Mouse (Mus musculus): ENCODE data around the gene Filip1. TPM values are rescaled to one million over a fixed set of nuclear protein-coding genes. Genes with fewer than 3 reads are reported as not detected.

Gene Filip1
- total RNA-seq, 2 experiments from 2014 or later = 39.6 to 46.6 TPM

DNA sequence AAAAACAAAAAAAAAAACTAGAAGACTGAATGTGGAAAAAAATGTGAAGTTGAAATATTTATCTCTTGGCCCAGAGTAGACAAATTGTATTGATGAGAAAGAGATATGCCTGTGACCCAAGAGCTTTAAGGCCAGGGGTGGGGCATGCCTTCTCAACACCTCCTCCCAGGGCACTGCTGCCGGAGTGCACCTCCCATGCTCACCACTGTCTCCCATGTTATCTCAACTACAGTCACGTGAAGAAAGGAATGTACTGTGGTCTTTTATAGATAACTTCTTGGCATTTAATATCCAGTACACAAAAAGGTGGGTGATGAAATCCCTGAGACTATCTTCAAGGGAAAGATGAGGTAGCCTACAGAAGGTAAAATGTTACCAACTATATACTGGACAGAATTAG, 64.7 kb downstream of the Filip1 start:
- no peak for DNase-seq

DNA sequence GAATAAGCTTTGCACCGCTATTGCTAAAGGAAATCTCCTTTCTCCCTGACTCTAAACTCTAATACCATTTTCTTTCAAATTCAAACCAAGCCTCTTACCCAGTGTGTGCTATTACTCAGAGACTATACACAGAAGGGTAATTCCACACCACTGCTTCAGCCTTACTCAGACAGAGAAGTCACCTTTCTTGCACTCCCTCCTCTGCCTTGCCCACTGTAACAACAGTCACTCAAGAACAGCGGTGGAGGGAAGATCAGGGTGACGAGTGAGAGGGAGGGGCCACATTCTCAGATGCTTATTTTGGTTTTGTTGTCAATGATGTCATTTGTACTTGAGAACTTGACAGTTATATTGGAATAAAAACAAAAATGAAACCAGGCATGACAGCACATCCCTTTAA, 65.2 kb downstream of the Filip1 start:
- no peak for DNase-seq

DNA sequence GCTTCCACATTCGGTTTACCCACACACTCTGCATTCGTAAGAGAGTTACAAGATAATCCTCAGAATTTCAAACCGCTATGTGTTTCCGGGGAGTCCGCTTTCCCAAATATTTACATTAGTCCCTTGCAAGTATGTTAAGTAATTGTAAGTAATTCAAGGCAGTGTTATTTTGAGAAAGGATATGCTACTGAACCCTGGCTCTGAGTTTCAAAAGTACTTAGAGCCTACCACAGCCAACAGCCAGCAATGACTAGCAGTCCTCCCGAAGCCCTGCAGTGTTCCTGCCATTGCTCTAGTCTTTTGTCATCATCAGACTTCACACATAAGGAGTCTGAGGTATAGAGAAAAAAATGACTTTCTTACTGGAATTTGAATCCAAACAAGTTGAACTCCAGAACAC, 67.8 kb downstream of the Filip1 start:
- DNase-seq = no peak

DNA sequence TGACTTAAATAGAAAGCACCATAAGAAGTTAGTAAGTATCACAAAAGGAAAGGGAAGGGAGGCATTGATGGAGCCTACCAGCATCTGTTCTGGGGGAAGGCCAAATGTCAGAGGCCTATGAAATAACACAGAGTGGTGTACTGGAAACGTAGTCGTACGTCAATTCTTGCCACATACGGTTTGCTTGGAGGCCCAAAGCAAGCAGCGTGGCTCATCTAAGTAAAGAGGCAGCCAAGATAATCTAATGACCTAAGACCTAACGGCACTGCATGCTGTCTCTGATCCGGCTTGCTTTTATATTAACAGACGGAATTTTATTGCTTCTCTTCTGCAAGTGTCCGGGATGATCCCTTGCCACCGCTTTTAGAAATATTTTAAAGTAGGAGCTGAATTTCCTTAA, 68.7 kb downstream of the Filip1 start:
- DNase-seq = no peak

DNA sequence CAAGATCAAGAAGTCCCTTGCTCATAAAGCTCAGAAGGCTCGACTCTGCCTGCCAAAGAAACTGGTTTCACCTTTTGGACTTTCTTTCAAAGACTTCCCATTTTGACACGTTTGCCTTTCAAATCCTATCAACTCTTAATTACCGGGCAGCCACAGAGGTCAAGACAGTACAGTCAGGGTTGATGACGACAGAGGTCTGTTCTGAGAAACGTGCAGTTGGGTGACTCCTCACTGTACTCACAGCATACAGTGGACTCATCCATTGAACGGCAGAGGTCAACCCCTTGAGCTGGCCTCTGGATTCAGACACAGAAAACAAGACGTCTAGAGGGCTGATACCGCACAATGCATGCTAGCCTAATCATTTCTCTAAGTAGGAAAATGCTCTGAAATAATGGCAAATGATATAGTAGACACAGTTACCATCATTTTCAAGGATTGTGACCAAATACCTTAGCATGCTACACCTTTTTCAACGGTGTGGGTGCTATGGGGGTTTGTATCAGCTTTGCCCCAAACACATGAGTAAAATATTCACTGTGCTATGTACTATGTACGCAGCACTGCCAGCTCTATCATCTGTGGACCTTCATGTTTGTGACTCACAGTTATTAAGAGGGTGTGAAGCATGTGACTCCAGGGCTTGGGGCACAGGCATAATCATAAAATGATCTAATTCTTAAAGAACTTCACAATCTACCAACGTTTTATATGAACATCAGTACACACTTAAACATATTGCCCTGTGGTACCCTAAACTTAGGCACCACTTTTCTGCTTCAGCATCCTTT, 74.0 kb downstream of the Filip1 start:
- no peak for DNase-seq

DNA sequence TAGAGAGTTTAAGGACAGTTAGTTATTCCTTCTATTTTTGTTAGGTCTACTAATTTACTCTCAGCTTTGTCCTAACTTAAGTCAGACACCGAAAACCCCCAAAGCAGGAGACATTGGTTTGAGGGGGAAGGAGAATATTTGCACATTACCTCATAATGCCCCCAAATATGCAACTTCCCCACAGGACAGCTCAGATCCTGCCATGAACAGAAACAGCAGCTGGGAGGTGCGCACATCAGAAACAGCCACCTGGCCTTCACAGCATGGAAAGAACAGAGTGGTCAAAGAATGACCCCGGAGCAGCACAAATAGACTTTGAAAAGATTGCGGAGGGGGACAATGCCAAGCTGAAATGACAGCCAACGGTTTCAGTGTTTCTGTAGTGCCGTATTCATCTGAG, 75.1 kb downstream of the Filip1 start:
- no peak for DNase-seq

DNA sequence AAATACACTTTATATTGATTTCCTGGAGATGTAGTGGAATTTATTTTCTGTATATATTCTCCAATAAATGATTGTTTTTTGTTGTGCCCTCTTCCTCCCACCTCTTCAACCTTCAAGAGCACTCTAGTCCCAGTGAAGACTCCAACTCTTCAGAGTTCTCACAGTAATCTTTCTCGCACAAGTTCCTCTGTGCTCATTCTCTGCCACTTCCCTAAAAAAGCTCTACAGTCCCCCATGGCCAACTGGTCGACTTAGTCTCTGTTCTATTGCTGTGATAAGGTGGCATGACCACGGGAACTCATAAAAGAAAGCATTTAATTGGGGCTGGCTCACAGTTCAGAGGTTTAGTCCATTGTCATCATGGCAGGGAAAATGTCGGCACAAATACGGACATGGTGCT, 80.1 kb downstream of the Filip1 start:
- no peak for DNase-seq

DNA sequence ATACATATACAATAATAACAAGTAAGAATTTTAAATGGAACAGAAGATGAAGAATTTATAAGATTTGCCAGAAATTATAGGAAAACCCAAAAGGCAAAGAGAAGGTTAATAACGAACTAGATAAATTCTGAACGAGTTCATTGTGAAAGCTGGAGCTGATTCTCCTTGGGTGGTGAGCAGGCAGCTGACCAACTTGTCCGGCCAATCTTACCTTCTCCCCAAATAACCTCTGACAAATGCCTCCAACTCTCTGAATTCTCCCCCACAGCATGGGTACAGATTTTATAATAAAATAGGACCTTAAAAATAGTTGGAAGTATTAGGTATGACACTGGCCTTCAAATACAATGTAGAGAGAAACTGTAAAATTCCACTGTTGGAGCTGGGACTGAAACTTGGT, 84.6 kb downstream of the Filip1 start:
- DNase-seq = no peak

DNA sequence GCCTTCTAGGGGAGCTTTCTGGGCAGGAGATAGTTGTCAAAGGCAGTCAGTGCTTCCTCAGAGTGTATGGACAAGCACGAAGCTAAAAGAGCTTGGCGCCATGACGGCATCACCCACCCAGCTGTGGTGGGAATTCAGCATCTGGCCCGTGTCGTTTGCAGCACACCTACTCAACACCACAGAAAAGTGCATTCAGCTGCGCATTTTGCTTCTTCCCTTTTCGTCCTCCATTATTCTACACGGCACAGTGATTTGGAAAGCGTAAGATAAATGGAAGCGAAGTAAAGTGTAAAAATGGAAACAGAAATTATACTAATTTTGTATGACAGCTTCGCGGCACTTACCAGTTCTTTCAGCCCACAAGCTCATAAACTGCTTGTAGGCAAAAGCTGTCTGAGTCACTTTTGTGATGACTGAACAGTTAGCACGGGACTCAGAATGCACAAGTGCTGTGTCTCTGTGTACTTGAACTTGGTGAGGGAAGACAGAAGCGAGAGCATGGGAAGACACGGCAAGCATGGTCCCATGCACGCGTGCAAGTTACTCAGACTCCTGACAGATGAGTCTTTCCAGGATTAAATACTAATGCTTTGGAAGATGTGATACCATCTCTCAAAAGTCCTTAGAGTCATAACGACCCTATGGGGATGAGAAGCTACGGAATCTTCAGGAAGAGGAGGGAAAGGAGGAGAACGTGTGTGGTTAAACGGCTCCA, 85.3 kb downstream of the Filip1 start:
- no peak for DNase-seq

DNA sequence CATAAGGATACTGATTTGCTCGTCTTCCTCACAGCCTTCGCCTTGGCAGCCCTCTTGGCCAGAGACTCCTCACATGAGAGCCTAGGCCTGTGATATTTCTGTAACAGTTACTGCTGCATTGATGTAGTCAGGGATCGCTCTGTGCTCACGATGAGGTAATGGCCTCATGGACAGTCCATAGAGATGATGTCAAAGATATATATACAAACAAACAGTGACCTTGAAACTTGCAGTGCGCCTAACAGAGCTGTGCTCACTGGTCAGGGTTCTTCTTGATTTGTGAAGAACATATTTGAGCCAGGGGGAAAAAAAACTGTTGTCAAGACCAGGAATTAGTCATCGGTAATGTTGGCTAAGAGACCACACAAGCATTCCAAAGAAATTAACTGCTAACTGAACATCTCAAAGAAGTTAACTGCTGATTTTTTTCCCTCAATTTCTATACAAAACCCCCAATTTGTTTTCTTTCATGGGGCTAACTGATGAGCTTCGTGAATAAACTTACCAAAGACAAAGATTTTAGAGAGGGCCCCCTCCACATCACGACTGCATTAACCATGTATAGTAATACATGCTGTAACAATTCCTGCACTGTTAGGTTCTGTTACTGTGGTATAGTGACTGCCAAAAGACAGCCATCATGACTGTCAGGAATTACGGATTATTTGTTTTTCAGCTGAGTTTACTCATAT, 86.0 kb downstream of the Filip1 start:
- no peak for DNase-seq

DNA sequence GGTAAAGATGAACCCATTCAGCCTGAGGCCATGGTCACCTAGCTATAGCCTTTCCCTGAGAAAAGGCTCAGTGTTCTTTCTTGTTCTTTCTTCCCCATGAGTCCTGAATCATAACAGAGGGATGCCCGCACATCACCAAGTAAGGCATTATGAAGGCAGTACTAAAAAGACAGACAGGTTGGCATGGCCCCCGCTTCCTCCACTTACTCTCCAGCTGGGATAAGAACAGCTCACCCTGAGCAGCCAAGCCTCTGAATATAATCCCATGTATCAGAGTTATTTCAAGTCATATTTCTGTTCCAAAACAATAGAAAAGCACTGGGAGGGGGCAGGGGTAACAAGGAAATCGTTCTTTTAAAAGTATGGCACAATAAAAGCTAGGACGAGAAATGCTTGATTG, 86.7 kb downstream of the Filip1 start:
- no peak for DNase-seq

DNA sequence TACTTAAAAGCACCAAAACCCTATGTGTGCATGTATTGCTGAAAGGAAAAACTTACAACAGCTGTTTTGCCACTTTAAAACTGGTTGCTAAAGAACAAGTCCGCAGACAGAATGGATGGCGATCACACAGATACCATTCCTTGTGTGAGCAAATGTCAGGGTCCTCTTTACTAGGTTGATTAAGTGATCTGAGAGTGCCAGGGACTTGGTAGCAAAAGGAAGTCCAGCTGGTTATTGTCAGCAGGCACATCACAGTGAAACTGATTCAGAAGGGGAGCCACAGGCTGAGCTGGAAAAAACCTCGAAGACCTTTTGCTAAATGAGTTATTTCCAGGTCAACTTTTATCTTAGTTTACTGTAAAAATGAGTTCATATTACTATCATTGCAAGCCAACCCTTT, 89.4 kb downstream of the Filip1 start:
- DNase-seq = no peak

DNA sequence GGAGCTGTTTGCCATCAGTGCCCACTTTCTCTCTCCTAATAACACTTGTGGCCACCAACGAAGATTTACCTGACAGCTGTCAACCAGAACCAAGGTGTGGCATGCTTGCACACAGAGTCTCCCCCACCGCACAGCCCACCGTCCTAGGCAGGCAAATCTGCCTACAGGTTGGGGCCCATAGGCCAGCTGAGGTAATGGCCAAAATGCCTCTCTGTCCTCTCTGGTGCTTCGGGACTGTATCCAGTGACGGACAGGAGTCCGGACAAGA, 90.2 kb downstream of the Filip1 start:
- no peak for DNase-seq

DNA sequence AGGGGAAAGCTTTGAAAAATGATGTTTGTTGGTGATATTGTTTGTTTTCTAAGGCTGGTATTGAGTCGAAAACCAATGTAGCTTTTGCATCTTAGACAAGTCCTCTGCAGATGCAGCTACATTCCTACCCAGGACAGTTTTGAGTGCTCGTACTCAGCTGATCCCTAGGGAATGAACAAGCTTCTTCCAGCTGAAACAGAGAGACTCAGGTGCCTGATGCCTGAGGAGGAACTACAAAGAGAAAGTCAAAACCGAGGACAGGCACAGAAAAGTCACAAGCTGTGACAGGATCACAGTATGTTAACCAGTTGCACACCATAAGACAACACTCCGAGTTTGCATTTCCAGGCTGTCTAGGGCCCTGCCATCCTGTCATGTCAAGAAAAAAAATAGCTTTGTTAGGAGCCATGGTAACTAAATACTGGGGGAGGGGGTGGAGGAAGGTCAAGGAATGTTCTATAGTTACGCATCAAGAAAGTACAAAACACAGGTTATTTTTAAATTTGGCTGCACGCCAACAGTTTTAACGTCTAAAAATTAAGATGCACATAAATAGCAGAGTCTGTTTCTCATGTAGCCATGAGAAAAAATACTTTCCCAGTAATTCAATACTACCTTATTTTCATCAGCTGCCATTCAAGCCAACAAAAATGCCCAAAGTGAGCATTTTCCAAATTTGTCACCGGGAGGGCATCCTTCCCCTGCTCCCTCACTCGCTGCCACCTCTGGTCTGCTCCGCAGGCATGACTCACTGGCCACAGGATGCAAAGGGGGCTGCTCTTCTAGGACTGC, 90.8 kb downstream of the Filip1 start:
- DNase-seq = no peak

DNA sequence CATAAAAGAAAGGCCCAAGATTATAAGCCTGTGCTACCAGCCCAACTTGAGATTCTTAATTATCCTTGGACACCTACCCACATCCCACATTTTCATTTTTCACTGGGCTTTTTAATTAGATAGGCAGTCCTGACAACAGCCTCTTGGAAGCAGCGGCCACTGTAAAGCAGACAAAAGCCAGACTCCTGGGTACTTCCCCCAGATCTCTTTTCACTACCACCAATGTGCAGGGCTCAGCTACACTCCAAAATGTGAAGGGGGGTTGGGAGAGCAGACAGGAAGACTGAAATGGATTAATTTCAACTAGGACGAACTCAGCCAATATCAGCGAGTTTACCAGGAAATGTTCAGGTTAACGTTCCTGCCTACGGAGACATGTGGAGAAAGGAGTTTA, 92.1 kb downstream of the Filip1 start:
- DNase-seq = no peak

DNA sequence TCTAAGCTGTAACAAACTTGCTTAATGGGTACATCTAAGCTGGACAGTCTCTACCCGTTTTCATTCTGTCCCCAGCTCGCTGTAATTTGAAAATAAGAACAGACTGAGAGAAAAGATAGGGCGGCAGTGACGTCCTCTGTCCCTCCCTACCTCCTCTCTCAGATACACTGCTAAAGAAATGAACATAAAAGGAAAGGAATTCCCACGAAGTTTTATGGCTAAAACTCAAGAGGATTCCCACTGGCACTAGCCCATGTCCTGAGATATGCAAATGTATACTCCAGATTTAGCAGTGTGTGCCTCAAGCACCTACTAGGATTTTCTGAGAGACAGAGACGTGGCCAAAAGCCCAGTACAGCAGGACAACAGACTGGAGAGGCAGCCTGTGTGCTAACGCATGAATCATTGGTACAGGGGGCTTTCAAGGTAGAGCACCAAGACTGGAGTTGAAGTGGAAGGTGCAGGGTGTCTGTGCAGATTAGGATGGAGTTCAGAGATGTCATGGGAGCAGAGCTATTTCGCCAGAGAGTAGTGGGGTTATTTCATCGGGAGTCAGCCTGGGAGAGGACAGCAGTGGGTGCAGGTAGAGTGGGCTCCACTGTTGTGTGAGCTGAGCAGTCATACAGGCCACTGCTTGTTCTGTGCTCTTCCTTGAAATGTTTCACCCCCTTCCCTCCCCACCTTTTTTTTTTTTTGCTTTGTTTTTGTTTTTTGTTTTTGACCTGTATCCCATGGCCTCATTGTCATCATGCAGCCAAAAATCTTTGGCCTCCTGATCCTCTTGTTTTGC, 92.7 kb downstream of the Filip1 start:
- no peak for DNase-seq

DNA sequence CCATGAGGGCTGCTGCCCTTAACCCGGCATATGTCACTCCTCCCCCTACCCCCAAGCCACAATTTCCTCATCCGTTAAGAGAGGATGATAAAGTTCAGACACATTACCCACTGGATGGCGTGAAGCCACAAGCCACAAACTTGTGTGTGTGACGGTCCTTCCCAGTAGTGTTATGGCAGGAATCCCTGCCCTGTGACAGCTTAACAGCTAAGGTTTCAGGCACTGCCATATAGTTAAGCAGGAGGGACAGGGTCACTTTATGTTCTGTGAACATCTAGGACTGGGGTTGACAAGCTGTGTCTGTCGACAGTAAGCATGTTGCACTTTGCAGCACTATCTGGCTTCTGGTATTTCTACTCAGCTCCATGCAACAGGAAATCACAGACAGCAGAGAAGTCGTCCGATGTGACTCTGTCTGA, 93.3 kb downstream of the Filip1 start:
- no peak for DNase-seq

DNA sequence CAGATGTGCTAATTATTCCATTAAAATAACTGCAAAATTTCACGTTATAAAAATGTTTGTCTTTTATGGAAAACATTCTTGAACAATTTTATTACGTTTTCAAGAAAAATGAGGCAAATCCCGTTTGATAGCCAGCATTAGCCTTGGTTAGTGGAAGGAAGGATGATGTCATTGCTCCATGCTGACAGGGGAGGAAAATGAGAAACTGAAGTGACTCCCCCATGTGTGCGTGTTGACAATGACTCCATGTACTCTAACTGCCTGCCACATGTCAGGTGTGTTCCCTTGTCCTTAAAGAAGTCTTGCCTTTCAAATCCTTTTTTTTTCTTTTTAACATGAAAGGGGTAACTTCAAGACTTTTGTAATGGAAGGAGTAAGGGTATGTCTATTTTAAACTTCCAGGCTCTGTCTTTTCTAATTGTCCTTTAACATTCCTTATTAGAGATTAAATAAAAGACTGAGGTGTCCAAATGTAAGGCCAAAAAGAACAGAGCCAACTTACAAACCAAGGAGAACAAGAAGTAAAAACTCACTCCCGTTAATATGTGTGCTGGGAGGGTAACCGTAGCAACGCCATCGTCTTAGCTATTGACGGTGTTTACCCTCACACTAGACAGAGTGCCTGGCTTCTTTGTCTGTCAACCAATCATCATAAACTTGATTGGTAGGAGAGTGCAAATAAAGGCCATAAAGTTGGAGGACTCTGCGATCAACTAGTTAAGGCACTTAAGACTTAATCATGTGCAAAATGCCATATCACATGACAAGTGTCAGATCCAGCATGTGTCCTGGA, 94.1 kb downstream of the Filip1 start:
- DNase-seq = no peak

DNA sequence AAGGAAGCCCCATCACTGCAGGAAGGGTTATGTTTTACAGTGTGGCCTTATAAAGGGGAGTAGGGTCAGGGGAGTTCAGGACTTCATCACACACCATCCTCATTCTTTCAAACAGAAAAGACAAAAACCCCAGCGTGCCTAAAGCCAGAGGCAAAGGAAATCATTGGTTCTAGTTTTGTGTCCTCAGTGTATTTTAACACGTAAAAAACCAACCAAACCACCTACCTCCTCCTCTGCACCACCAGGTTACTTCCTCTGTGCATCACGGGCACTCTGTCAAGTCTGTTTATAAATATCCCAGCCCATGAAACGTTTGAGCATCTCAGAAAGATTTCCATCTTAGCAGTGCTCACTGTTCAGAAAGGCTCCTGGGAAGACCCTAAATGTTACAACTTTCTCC, 98.4 kb downstream of the Filip1 start:
- no peak for DNase-seq

DNA sequence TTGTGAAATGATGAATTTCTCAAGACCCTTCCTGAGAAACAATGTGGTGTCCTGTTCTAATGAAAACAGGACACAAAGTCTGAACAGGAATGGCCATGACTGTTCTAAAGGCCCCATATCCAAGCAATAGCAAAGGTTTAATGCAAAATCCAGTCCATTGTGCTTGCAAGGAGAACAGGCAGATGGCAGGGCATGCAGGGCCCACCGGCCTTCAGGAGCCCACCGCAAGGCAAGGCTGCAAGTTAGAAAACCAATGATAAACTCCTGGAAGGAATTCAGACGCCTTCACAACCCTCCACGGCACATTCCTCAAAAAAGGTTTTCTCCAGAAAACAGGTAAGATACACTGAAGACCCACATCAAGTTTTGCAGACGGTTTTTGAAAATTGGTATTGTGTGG, 99.7 kb downstream of the Filip1 start:
- DNase-seq = no peak

DNA sequence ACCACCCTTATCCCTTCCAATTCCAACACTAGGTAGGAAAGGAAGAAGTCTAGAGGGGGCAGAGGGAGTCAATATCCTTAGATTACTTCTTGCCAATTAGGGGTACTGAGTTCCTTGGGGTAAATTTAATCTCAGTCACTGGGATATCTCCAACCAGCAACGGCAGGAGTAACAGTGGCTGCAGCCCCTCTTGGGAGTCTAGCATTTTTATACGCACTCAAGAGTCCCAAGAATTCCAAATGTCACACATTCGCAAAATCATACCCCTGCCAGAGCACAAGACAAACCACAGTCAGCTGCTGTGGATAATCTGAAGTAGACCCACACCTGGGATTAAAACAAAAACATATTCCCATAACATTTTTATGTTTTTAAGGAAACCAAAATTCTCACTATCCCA, 102.5 kb downstream of the Filip1 start:
- no peak for DNase-seq
